Mouse (Mus musculus): Measurements from ENCODE around the gene Zfp213.

- TF ChIP-seq POLR2A (IDR thresholded peaks at IDR 0.05; ENCODE audit: control insufficient read depth in 1 of 2, insufficient read depth in 1 of 2, low read depth in 1 of 2, low read length in 2 of 2, poor library complexity in 1 of 2): no peak
- no peak for TF ChIP-seq CTCF (IDR thresholded peaks at IDR 0.05 in 2 of 3, conservative IDR thresholded peaks at IDR 0.05 in 1 of 3; ENCODE audit: control insufficient read depth in 1 of 3, insufficient read depth in 1 of 3, low read depth in 2 of 3, low read length in 3 of 3, poor library complexity in 1 of 3, severe bottlenecking in 1 of 3)
- no peak for TF ChIP-seq CHD1 (IDR thresholded peaks at IDR 0.05; ENCODE audit: low read depth, low read length)
- TF ChIP-seq EP300 (IDR thresholded peaks at IDR 0.05; ENCODE audit: low read depth in 1 of 2, low read length in 2 of 2): no peak
Measured at GRCm38 (mm10) chr17:23554321-23554720, 9.7 kb downstream of the Zfp213 start.

All from MEL (cell line).